Mouse (Mus musculus): ENCODE results near the gene Abca8a.
A peak's percentile ranks its signal among the peaks of the same experiment; 100 is the strongest.
"Not testable (repeated sequence)": the region's sequence is repeated elsewhere in the genome, so short reads cannot be mapped to it uniquely, and the experiment has no call there.

Gene Abca8a

GRCm38 (mm10) chr11:110095858-110096257 is at the start of gene Abca8a:
Gene Abca8a, minus strand, starts transcription at chr11:110095978.
- DNase-seq: no peak

DNA sequence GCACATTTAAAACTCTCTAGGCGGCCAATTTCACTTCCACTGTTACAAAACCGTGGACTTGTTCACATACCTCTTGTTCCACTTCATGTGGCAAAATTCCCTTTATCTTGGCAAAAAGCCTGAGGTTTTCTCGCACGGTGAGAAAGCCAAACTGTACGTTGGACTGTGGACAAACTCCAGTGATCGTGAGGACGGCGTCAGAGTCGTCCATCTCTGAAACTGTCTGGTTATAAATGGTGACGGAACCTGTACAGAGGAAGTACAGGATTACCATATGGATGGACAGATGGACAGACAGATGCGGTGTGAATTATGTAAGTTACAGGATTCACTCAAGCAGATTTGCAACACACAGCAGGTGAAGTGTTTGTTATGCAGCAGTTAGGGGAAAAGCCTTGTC is 49.6 kb upstream of the Abca8a start:
- no peak for DNase-seq

- DNase-seq: no peak
Observed at GRCm38 (mm10) chr11:110130760-110131159, 35.0 kb upstream of the Abca8a start.

DNA sequence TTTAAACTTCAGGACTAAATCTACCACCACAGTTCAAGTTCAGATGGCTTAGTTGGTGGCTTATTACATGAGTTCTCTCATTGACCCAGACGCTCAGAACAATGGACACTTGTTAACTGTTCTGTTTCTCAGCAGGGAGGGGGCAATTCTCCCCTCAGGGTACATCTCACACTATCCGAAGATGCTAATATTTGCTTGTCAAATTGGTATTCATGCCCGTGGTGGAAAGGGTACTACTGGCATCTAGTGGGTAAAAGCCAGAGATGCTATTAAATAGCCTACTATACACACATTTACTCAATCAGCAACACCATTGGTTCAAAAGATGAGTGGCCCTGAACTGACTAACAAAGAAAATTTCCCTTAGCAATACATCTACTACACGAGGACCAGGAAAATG is 15.4 kb upstream of the Abca8a start:
- no peak for DNase-seq

DNA sequence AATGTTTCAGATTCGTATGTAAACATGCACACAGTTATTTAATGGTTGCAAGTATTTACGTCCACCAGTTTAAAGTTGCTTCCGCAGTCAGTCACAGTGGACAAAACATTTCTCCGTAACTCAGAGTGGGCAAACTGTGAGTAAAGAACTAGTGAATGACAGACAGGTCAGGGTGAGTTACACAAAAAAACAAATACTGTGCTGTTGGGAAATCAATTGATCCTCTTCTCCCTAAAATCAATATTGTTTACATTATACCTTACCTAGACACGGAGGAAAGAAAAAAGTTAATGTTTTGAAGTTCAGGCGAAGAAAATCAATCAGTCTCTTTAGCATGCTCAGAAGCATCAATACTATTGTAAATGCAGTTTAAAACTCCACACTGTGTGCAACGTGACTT is 5.7 kb upstream of the Abca8a start:
- DNase-seq: no peak

DNA sequence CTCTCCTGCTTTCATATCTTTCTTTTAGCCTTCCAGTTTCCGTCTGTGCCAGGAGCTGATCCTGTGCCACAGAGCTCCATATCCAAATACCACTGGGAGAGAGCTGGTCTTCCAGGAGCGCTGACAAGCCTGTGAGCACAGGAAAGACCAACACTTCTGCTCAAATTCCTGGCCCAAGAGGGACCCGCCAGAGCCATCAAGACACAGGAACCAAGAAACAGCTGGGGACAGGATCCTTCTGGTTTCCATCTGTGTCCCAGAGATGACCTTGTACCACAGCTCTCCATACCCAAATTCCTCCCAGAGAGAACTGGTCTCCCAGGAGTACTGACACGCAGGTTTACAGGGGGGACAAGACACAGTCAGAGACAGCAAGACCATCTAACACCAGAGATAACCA is 3.1 kb upstream of the Abca8a start:
- DNase-seq: no peak

- DNase-seq: no peak
Observed at GRCm38 (mm10) chr11:110097465-110097864, 1.7 kb upstream of the Abca8a start.

GRCm38 (mm10) chr11:110094846-110095380 is 865 bp downstream of the Abca8a start:
- no peak for DNase-seq

DNA sequence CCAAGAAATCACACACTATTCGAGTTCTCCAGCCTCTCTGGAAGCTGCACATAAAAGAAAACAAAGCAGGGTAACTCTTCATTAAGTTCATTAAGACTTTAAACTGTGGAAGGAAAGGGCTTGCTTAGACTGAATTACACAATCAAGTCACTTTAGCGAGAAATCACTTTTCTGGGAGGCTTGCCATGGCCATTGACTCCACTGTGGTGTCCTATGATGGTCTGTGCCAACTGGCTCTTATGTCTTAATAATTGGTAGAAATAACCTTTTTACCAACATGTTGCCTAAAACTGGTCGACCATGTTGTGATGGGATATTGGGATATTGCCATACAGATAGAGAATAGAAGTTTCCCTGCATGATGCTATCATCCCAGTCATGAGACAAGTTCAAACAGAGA is 1.5 kb downstream of the Abca8a start:
- no peak for DNase-seq

DNA sequence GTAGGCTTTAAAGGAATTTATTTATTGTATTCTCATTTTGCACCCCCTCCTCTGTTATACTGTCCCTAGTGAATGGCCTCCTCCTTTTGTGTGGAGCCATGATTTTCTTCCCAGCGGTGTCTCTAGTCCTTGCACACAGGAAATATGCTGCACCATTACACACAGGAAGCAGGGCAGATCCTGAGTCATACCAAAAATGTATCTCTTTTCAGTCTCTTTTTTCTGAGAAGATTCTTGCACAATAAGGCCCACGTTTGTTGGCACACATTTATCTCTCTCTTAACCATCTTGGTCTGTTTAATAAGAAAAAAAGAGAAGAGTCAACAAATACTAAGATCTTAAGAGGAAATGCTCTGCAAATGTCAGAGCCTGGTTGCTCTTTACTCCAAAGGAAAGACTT is 4.5 kb downstream of the Abca8a start:
- DNase-seq: no peak

DNA sequence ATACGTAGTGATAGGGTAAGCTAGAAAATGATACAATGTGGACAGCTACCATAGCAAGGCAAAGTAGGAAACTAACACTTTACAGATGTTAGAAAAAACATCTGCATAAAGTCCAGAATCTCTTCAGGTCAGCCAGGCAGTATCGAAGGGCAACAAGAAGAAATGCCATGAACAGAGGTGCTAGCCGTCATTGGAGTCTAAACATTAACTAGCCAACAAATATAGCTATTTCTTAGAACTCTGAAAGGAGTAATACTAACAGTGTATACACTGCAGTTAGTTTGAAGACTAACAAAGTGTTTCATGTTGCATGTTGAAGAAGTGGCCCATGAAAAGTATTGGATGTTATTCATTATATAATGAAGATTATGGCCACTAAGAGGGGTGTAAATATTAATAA is 23.6 kb downstream of the Abca8a start:
- no peak for DNase-seq

- DNase-seq: no peak
Observed at GRCm38 (mm10) chr11:110061032-110061431, 34.7 kb downstream of the Abca8a start.

- no peak for DNase-seq
Observed at GRCm38 (mm10) chr11:110060127-110060526, 35.7 kb downstream of the Abca8a start.

DNA sequence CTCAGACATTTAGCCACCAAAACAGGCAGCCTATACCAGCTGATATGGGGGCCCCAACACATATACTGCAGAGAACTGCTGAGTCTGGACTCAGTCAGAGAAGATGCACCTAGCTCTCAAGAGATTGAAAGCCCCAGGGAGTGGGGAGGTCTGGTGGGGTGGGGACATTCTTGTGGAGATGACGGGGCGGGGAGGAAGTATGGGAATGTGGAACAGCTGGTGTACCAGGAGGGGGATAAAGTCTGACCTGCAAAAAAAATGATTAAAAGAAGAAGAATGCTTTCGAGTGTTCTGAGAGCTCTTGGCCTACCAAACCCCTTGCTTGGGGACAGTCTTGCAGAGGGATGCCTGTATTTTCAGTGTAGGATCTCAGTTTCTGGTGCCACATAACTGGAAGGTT is 42.1 kb downstream of the Abca8a start:
- DNase-seq: no peak

DNA sequence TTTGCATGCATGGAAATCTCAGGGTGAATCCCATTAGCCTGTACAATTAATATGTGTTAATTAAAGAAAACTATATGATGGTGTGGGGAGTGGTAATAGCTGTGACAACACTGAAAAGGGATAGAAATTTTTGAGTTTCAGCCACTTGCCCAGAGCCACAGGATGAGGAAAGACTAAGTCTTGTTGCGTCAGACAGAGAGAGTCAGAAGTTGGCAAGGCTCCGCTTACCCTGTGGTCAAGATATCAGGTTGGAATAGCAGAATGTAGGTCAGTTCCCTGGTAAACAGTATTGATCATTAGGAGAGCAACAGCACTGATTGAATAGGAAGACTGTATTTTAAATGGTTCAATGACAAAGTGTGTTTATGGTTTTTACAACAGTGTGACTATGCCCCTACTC is 58.0 kb downstream of the Abca8a start:
- no peak for DNase-seq

GRCm38 (mm10) chr11:110028913-110029695 is 66.7 kb downstream of the Abca8a start:
- peak; percentile 22 to 41 for DNase-seq

DNA sequence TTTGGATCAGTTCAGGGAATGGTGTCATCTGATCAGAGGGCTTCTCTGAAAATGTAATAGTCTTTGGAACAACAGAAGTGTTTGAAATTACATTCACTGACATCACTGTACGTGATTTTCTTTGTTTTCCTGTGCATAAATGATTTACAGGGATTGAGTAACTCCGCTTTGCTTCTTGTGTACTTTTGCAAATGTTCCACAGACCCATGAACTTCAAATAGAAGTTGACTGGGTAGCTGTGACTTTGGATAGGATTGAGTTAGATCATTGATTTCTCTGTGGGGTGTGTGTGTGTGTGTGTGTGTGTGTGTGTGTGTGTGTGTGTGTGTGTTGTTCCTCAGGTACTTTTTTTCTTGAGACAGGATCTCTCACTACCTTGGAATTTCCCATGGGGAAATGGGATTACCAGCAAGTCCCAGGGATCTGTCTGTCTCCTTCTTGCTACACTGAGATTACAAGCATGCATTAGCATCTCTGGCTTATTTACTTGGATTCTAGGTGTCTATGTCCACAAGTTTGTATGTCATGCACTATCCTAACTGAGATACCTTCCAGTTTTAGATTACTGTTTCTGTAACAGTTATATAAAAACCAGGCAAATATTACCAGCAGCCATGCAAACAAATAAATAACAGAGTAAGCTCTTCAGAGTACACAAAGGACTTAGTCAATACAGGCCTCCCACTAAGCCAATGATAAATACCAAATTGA is 84.8 kb downstream of the Abca8a start:
- DNase-seq: no peak

GRCm38 (mm10) chr11:109995624-109996023 is 100.2 kb downstream of the Abca8a start, which contains the start of gene Abca8b:
Gene Abca8b, minus strand, starts transcription at chr11:109995845.
- DNase-seq: peak; percentile 73 to 80

GRCm38 (mm10) chr11:109995013-109995412 is 100.8 kb downstream of the Abca8a start:
- DNase-seq: peak in 1 of 2 experiments; percentile 10

DNA sequence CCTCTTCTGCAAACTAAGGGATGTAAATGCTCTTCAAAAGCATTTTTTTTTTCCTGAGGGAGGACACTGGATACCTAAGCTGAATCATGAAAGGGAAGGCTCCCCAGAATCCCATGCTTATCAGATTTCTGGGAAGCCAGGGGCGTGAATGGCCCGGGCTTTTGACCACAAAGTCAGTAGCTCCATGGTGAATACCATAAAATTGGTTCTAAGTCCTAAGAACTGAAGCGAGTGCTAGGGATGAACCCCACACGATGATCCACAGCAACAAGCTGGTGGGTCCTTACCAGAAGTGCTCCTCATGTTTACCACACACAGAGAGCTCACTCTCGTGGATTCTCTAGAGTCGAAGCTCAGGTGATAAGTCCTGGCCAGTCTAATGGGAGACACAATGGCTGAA is 101.8 kb downstream of the Abca8a start:
- no peak for DNase-seq

DNA sequence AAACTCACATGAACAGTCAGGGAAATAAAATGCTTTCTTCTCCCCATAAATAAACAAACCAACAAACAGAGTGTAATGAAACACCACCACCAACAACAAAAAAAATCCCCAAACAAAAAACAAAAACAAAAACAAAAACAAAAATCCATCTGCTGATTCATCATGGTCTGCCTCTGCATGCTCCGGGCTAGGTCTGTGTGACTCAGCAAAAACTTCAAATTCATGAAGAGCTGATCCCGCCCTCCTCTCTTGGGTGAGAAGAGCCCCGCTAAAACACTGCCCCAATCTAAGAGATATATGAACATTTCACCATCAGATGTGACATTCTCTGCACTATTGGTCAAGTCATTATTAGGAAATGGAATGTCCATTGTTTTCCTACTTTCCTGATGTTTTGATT is 104.5 kb downstream of the Abca8a start:
- no peak for DNase-seq

DNA sequence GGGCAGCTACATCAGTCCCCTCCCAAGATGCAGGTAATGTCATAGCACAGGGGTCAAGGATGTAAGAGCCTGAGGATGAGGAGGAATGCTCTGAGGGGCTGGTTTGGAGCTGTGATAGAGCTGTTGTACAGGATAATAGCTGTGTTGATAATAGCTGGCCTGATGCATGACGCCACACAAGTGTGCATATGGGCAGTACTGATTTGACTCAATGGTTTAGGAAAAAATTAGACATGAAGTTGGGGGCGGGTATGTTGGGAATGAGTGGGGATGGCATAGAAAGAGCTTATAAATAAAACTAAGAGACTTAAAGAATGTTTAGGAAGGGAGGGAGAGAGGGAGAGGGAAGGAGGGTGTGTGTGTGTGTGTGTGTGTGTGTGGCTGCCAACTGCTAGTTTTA is 105.5 kb downstream of the Abca8a start:
- no peak for DNase-seq

DNA sequence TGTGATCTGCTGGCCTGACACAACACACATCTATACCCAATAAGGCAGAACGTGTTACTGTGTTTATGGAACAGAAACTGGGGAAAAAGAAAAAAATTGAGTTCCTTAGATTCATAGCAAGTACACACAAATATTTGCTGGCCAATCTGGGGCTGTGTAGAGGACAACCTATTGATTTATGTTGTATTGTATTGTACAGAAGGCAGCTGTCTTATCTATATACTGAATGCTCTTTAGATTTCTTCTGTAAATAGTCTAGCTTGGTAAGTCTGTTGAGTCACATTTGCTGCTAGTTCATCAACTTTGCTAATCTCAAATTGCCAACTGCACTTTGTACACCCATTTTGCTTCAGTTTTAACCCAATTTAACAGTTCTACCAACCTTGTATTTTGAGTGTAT is 107.6 kb downstream of the Abca8a start:
- no peak for DNase-seq

DNA sequence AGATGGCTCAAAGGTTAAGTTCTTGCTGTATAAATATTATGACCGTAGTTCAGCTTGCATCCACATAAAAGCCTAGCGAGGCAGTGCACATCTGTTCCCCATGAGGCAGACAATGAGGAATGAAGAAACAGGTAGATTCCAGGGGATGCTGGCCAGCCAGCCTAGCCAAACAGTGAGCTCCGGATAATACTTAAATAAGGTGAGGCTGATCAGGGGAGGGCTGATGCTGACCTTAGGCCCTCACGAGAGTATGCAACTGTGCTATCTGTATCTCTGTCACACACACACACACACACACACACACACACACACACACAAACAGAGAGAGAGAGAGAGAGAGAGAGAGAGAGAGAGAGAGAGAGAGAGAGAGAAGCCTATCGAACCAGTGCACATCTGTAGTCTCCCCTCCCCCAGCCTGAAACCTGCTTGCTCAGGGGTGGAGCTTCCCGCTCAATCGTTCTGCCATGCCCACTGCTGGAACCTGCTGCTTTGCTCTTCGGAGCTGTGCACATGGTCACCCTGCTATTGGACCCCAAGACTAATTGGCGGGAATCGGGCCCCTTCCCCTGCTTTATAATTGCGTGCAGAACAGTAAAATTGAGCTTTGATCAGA is 108.2 kb downstream of the Abca8a start:
- not testable (repeated sequence) for DNase-seq
